Mouse (Mus musculus): ENCODE measurements at regions not wholly inside any gene's neighbourhood (a gene's known extent, or its start where the extent isn't known, plus 50 kb on each side); places are given as distances from the start of the nearest gene placed in this dataset.

GRCm38 (mm10) chrX:164878336-164878735 is 101.8 kb downstream of the Mospd2 start:
- Histone ChIP-seq H3K27ac (ENCODE audit: control insufficient read depth, insufficient read depth, low read depth, low read length, poor library complexity) (no peak overlapping the region), H3K4me3 (replicated peaks; ENCODE audit: control insufficient read depth, low read depth, low read length) (no peak overlapping the region), H3K4me1 (ENCODE audit: control insufficient read depth, insufficient read depth, low read length) (no peaks in the 10 kb centered on the region)
- TF ChIP-seq POLR2A (IDR thresholded peaks at IDR 0.05; ENCODE audit: borderline replicate concordance, control insufficient read depth, low read depth, low read length) (no peak), CTCF (IDR thresholded peaks at IDR 0.05; ENCODE audit: control insufficient read depth, insufficient read depth, low read length) (no peak)
- 84% methylated on average over 3 of the region's 3 CpGs for WGBS

GRCm38 (mm10) chrX:164840393-164840792 is 139.8 kb downstream of the Mospd2 start:
- Histone ChIP-seq H3K4me3 (replicated peaks; ENCODE audit: control insufficient read depth, low read depth, low read length) (no peak overlapping the region), H3K4me1 (ENCODE audit: control insufficient read depth, insufficient read depth, low read length) (no peaks in the 10 kb centered on the region; the same call in 1 of the 2 replicates), H3K27ac (ENCODE audit: control insufficient read depth, insufficient read depth, low read depth, low read length, poor library complexity) (peak overlapping the region; percentile 47)
- TF ChIP-seq POLR2A (IDR thresholded peaks at IDR 0.05; ENCODE audit: borderline replicate concordance, control insufficient read depth, low read depth, low read length): no peak
- no peak for TF ChIP-seq CTCF (IDR thresholded peaks at IDR 0.05; ENCODE audit: control insufficient read depth, insufficient read depth, low read length)
- WGBS: 50% methylated on average over 6 of the region's 6 CpGs

DNA sequence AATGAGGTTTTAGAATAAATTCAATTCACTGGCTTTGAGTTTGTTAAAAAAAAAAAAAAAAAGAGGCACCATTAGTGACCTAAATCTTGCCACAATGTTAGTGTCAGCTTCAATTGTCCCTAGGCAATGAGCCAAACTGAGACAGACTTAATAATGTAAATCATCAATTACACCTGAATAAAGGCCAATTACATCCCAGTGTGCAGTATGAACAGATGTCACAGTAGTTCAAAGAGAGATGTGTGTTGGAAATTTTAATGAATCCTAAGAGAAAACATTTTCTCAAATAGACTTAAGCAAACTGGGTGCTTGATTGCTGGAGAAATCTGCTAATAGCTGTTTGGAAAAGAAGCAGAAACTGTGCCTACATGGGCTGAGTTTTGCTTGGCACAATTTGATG is 159.3 kb downstream of the Mospd2 start:
- Histone ChIP-seq H3K4me3 (replicated peaks; ENCODE audit: control insufficient read depth, low read depth, low read length) (no peak overlapping the region), H3K4me1 (ENCODE audit: control insufficient read depth, insufficient read depth, low read length) (no peaks in the 10 kb centered on the region), H3K27ac (ENCODE audit: control insufficient read depth, insufficient read depth, low read depth, low read length, poor library complexity) (no peak overlapping the region)
- no peak for TF ChIP-seq POLR2A (IDR thresholded peaks at IDR 0.05; ENCODE audit: borderline replicate concordance, control insufficient read depth, low read depth, low read length)
- no peak for TF ChIP-seq CTCF (IDR thresholded peaks at IDR 0.05; ENCODE audit: control insufficient read depth, insufficient read depth, low read length)

GRCm38 (mm10) chrX:164787293-164787692 is 192.9 kb downstream of the Mospd2 start:
- no peak overlapping the region for H3K27ac ChIP-seq (ENCODE audit: control insufficient read depth, insufficient read depth, low read depth, low read length, poor library complexity)
- WGBS: 24% methylated on average over 3 of the region's 3 CpGs
- no peaks in the 10 kb centered on the region for H3K4me1 ChIP-seq (ENCODE audit: control insufficient read depth, insufficient read depth, low read length)
- H3K4me3 ChIP-seq (replicated peaks; ENCODE audit: control insufficient read depth, low read depth, low read length): no peak overlapping the region
- no peak for TF ChIP-seq POLR2A (IDR thresholded peaks at IDR 0.05; ENCODE audit: borderline replicate concordance, control insufficient read depth, low read depth, low read length)
- TF ChIP-seq CTCF (IDR thresholded peaks at IDR 0.05; ENCODE audit: control insufficient read depth, insufficient read depth, low read length): peak; percentile 44

DNA sequence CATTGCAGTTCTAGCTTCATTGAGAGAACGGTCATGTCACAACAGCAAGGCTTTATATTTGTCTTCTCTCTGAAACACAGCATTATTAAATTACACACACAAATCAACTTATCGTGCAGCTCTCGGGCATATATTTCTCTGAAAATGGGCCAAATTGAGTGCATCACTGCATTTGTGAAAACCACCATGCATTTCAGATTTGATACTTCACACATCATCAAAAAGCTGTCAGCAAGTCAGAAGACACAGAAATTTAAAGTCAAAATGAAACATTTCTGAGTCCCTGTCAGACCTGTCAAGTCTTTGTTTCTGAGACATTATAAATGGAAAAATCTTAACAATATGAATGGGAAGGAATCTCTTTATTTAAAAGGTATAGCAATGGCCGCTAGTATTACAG is 215.3 kb downstream of the Mospd2 start:
- no peak overlapping the region for H3K4me3 ChIP-seq (replicated peaks; ENCODE audit: control insufficient read depth, low read depth, low read length)
- TF ChIP-seq CTCF (IDR thresholded peaks at IDR 0.05; ENCODE audit: control insufficient read depth, insufficient read depth, low read length) (no peak), POLR2A (IDR thresholded peaks at IDR 0.05; ENCODE audit: borderline replicate concordance, control insufficient read depth, low read depth, low read length) (no peak)
- no peak overlapping the region for H3K27ac ChIP-seq (ENCODE audit: control insufficient read depth, insufficient read depth, low read depth, low read length, poor library complexity)
- H3K4me1 ChIP-seq (ENCODE audit: control insufficient read depth, insufficient read depth, low read length): no peaks in the 10 kb centered on the region
- 80% methylated on average over 4 of the region's 4 CpGs for WGBS

- TF ChIP-seq POLR2A (IDR thresholded peaks at IDR 0.05; ENCODE audit: borderline replicate concordance, control insufficient read depth, low read depth, low read length): no peak
- TF ChIP-seq CTCF (IDR thresholded peaks at IDR 0.05; ENCODE audit: control insufficient read depth, insufficient read depth, low read length): no peak
- H3K4me1 ChIP-seq (ENCODE audit: control insufficient read depth, insufficient read depth, low read length): no peaks in the 10 kb centered on the region
- 74% methylated on average over 2 of the region's 2 CpGs for WGBS
- no peak overlapping the region for H3K27ac ChIP-seq (ENCODE audit: control insufficient read depth, insufficient read depth, low read depth, low read length, poor library complexity)
- no peak overlapping the region for H3K4me3 ChIP-seq (replicated peaks; ENCODE audit: control insufficient read depth, low read depth, low read length)
Observed at GRCm38 (mm10) chrX:164763764-164764445, 216.3 kb downstream of the Mospd2 start.

DNA sequence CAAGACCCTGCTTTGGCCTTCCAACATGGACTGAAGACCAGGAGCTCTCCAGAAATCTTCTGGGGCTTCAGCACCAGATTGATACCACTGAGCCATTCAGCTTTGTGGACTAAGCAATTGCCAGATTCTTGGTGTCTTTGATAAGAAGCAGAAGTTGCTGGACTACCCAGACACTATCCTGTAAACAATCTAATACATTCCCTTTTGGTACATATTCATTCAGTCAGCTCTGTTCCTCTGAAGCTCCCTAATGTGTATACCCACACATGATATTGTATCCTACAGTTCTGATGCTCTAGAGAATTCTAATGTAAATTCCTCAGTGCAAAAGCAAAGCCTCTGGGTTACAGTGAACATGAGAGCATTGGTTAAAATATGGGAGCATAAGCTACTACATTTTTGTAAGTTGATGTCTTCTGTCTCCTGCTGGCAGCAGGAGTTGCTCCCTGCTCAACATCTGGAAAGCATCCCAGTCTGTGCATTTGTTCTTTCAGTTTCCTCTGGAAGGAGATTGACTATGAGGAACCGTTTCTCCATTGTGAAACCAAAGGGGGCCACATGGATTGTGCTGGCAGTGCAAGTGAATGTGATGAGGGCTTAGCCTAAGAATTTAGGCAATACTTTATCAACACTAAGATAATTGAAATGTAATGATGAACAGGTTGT is 234.5 kb downstream of the Mospd2 start:
- H3K4me1 ChIP-seq (ENCODE audit: control insufficient read depth, insufficient read depth, low read length): no peaks in the 10 kb centered on the region
- TF ChIP-seq CTCF (IDR thresholded peaks at IDR 0.05; ENCODE audit: control insufficient read depth, insufficient read depth, low read length) (no peak), POLR2A (IDR thresholded peaks at IDR 0.05; ENCODE audit: borderline replicate concordance, control insufficient read depth, low read depth, low read length) (no peak)
- WGBS: 45% methylated on average over 1 of the region's 1 CpGs
- no peak overlapping the region for H3K4me3 ChIP-seq (replicated peaks; ENCODE audit: control insufficient read depth, low read depth, low read length)
- no peak overlapping the region for H3K27ac ChIP-seq (ENCODE audit: control insufficient read depth, insufficient read depth, low read depth, low read length, poor library complexity)
